Mouse (Mus musculus) hindbrain, postnatal 0 days (tissue): ENCODE measurements at regions not wholly inside any gene's neighbourhood (a gene's known extent, or its start where the extent isn't known, plus 50 kb on each side); places are given as distances from the start of the nearest gene placed in this dataset.

Source experiments
- ATAC-seq: fragments of 200-750 bp; cut with Nextera tagmentation; 2 replicates; pipeline ENCODE4 v1.8.0; 2017; ENCODE audit warnings: mild to moderate bottlenecking, moderate TSS enrichment, moderate library complexity
- DNase-seq: peaks from one replicate; pipeline ENCODE4 v3.0.0-alpha.2; 2015; ENCODE audit warnings: low spot score
- H3K27ac ChIP-seq: fragments of 300-500 bp; sonication (generic); 2 replicates; pipeline ENCODE4 v1.5.1; 2014; ENCODE audit warnings: mild to moderate bottlenecking
- H3K27me3 ChIP-seq: fragments of 300-500 bp; sonication (generic); 2 replicates; pipeline ENCODE4 v1.6.1; 2014; ENCODE audit warnings: low read length, mixed read lengths; ENCODE audit not compliant: insufficient read depth
- H3K36me3 ChIP-seq: fragments of 300-500 bp; sonication (generic); 2 replicates; pipeline ENCODE4 v1.6.1; 2014; ENCODE audit warnings: low read length, mixed read lengths; ENCODE audit not compliant: insufficient read depth
- H3K4me1 ChIP-seq: fragments of 300-500 bp; sonication (generic); 2 replicates; pipeline ENCODE4 v1.6.1; 2014; ENCODE audit warnings: antibody characterized with exemption, low read length, mixed read lengths; ENCODE audit not compliant: insufficient read depth
- H3K4me2 ChIP-seq: fragments of 300-500 bp; sonication (generic); 2 replicates; pipeline ENCODE4 v1.6.1; 2014; ENCODE audit warnings: low read depth, mild to moderate bottlenecking, low read length, moderate library complexity, mixed read lengths
- H3K4me3 ChIP-seq: fragments of 300-500 bp; sonication (generic); 2 replicates; pipeline ENCODE4 v1.5.1; 2014; ENCODE audit warnings: low read length
- H3K9ac ChIP-seq: fragments of 300-500 bp; sonication (generic); replicated peaks from 2 replicates; pipeline ENCODE4 v1.6.1; 2014; ENCODE audit warnings: mild to moderate bottlenecking, low read length, moderate library complexity, mixed read lengths
- H3K9me3 ChIP-seq: fragments of 300-500 bp; sonication (generic); 2 replicates; pipeline ENCODE4 v1.6.1; 2016; ENCODE audit warnings: low read length, mixed read lengths
- CTCF ChIP-seq: IDR thresholded peaks from 2 replicates; pipeline ENCODE4 v1.5.1; 2016; ENCODE audit warnings: antibody characterized with exemption, control low read depth, low read depth
- WGBS: fragments of 180-500 bp; shearing (Covaris S2); extraction: QIAGEN DNeasy Blood & Tissue Kit; methylation state at CpG from one replicate; pipeline ENCODE4 v1.1.7; 2014; 5-methylcytosine and 5-hydroxymethylcytosine counted together

GRCm38 (mm10) chr7:72539915-72540314 lies 233.5 kb upstream of the Mctp2 start:
- H3K27ac ChIP-seq, result no peak overlapping the region
- no peak for TF ChIP-seq CTCF
- no peak for DNase-seq
- no peak for ATAC-seq
- no peak overlapping the region for H3K4me2 ChIP-seq
- 0 out of 2 replicates have a peak, but pooled peaks cover 6% of the 10 kb centered on the region for H3K4me1 ChIP-seq
- no peak overlapping the region for H3K9ac ChIP-seq
- H3K4me3 ChIP-seq, result no peak overlapping the region
- no peaks in the 10 kb centered on the region for H3K27me3 ChIP-seq
- H3K36me3 ChIP-seq, result no peaks in the 10 kb centered on the region
- H3K9me3 ChIP-seq, result 0 out of 2 replicates have a peak, but pooled peaks cover 2% of the 10 kb centered on the region

- DNase-seq (peak; percentile 49), ATAC-seq (no peak)
- no peak overlapping the region for H3K27ac ChIP-seq
Measured at GRCm38 (mm10) chr7:72541521-72542478, 235.4 kb upstream of the Mctp2 start.

GRCm38 (mm10) chr7:72543501-72543900 lies 237.1 kb upstream of the Mctp2 start:
- WGBS, result 83% methylated on average over 4 of the region's 4 CpGs
- ATAC-seq, result no peak
- Histone ChIP-seq H3K4me1 (0 out of 2 replicates have a peak, but pooled peaks cover 6% of the 10 kb centered on the region), H3K4me3 (no peak overlapping the region), H3K9ac (no peak overlapping the region), H3K36me3 (no peaks in the 10 kb centered on the region), H3K27me3 (no peaks in the 10 kb centered on the region), H3K9me3 (no peaks in the 10 kb centered on the region), H3K27ac (no peak overlapping the region), H3K4me2 (no peak overlapping the region)
- TF ChIP-seq CTCF, result no peak
- no peak for DNase-seq

More at GRCm38 (mm10) chr7:72541521-72542478, 235.4 kb upstream of the Mctp2 start:
- peak overlapping the region; percentile 30 for H3K4me2 ChIP-seq
- no peak overlapping the region for H3K9ac ChIP-seq
- H3K4me1 ChIP-seq, result 0 out of 2 replicates have a peak, but pooled peaks cover 6% of the 10 kb centered on the region
- no peaks in the 10 kb centered on the region for H3K27me3 ChIP-seq
- no peaks in the 10 kb centered on the region for H3K9me3 ChIP-seq
- H3K36me3 ChIP-seq, result no peaks in the 10 kb centered on the region
- WGBS, result 22% methylated on average over 14 of the region's 14 CpGs
- peak; percentile 26 for TF ChIP-seq CTCF
- H3K4me3 ChIP-seq, result no peak overlapping the region

- 27% methylated on average over 4 of the region's 4 CpGs for WGBS
- ATAC-seq (no peak), DNase-seq (peak; percentile 72)
- 0 out of 2 replicates have a peak, but pooled peaks cover 6% of the 10 kb centered on the region for H3K4me1 ChIP-seq
- no peaks in the 10 kb centered on the region for H3K27me3 ChIP-seq
- H3K27ac ChIP-seq, result no peak overlapping the region
- TF ChIP-seq CTCF, result no peak
- H3K36me3 ChIP-seq, result no peaks in the 10 kb centered on the region
- no peak overlapping the region for H3K9ac ChIP-seq
- no peak overlapping the region for H3K4me3 ChIP-seq
- H3K9me3 ChIP-seq, result no peaks in the 10 kb centered on the region
- no peak overlapping the region for H3K4me2 ChIP-seq
Measured at GRCm38 (mm10) chr7:72543946-72544345, 237.5 kb upstream of the Mctp2 start.

- Histone ChIP-seq H3K9me3 (no peaks in the 10 kb centered on the region), H3K27ac (no peak overlapping the region), H3K9ac (no peak overlapping the region), H3K4me1 (no peaks in the 10 kb centered on the region), H3K36me3 (no peaks in the 10 kb centered on the region), H3K4me2 (no peak overlapping the region), H3K4me3 (no peak overlapping the region), H3K27me3 (no peaks in the 10 kb centered on the region)
- DNase-seq, result no peak
- TF ChIP-seq CTCF, result no peak
- no peak for ATAC-seq
Measured at GRCm38 (mm10) chr7:72567378-72567777, 261.0 kb upstream of the Mctp2 start.

- Histone ChIP-seq H3K4me3 (no peak overlapping the region), H3K9me3 (no peaks in the 10 kb centered on the region), H3K4me1 (no peaks in the 10 kb centered on the region), H3K9ac (no peak overlapping the region), H3K27me3 (no peaks in the 10 kb centered on the region), H3K4me2 (no peak overlapping the region), H3K27ac (0 out of 2 replicates have a peak overlapping the region, but pooled peaks have one; percentile 20), H3K36me3 (no peaks in the 10 kb centered on the region)
- no peak for TF ChIP-seq CTCF
- peak; percentile 42 for DNase-seq
- ATAC-seq, result no peak
Measured at GRCm38 (mm10) chr7:72569177-72569576, 262.8 kb upstream of the Mctp2 start.

GRCm38 (mm10) chr7:72574316-72574715 lies 267.9 kb upstream of the Mctp2 start:
- H3K4me3 ChIP-seq, result no peak overlapping the region
- 65% methylated on average over 1 of the region's 1 CpGs for WGBS
- no peak for ATAC-seq
- no peak for DNase-seq
- H3K36me3 ChIP-seq, result no peaks in the 10 kb centered on the region
- H3K27me3 ChIP-seq, result no peaks in the 10 kb centered on the region
- H3K9me3 ChIP-seq, result no peaks in the 10 kb centered on the region
- H3K4me2 ChIP-seq, result no peak overlapping the region
- no peaks in the 10 kb centered on the region for H3K4me1 ChIP-seq
- H3K9ac ChIP-seq, result no peak overlapping the region
- TF ChIP-seq CTCF, result no peak
- no peak overlapping the region for H3K27ac ChIP-seq
